Mouse (Mus musculus) kidney, postnatal 0 days (tissue): Measurements from ENCODE around the gene Mymx. TPM values are rescaled to one million over a fixed set of nuclear protein-coding genes. Genes with fewer than 3 reads are reported as not detected.

ENCODE experiments used
- ATAC-seq: fragments of 200-750 bp; cut with Nextera tagmentation; replicated peaks from 2 replicates; pipeline ENCODE4 v1.8.0; 2017; ENCODE audit warnings: low read depth, moderate number of reproducible peaks, moderate TSS enrichment, moderate library complexity; ENCODE audit not compliant: low FRiP score
- DNase-seq: peaks from one replicate; pipeline ENCODE4 v3.0.0-alpha.2; 2016; ENCODE audit warnings: low spot score
- H3K27ac ChIP-seq: fragments of 300-500 bp; sonication (generic); 2 replicates; pipeline ENCODE4 v1.5.1; 2014; ENCODE audit warnings: mild to moderate bottlenecking
- H3K27me3 ChIP-seq: fragments of 300-500 bp; sonication (generic); 2 replicates; pipeline ENCODE4 v1.6.1; 2014; ENCODE audit warnings: low read length, mixed read lengths; ENCODE audit not compliant: insufficient read depth
- H3K36me3 ChIP-seq: fragments of 300-500 bp; sonication (generic); 2 replicates; pipeline ENCODE4 v1.6.1; 2014; ENCODE audit warnings: low read length, mixed read lengths; ENCODE audit not compliant: insufficient read depth
- H3K4me1 ChIP-seq: fragments of 300-500 bp; sonication (generic); replicated peaks from 2 replicates; pipeline ENCODE4 v1.6.1; 2014; ENCODE audit warnings: antibody characterized with exemption, low read length, mixed read lengths; ENCODE audit not compliant: insufficient read depth
- H3K4me2 ChIP-seq: fragments of 300-500 bp; sonication (generic); 2 replicates; pipeline ENCODE4 v1.6.1; 2014; ENCODE audit warnings: mild to moderate bottlenecking, low read length, moderate library complexity, mixed read lengths
- H3K4me3 ChIP-seq: fragments of 300-500 bp; sonication (generic); replicated peaks from 2 replicates; pipeline ENCODE4 v1.5.1; 2014; ENCODE audit warnings: low read depth, low read length
- H3K9ac ChIP-seq: fragments of 300-500 bp; sonication (generic); 2 replicates; pipeline ENCODE4 v1.6.1; 2014; ENCODE audit warnings: low read depth, low read length
- H3K9me3 ChIP-seq: fragments of 300-500 bp; sonication (generic); replicated peaks from 2 replicates; pipeline ENCODE4 v1.6.1; 2016; ENCODE audit warnings: low read length, inconsistent platforms, mixed read lengths
- CTCF ChIP-seq: IDR thresholded peaks from 2 replicates; pipeline ENCODE4 v1.5.1; 2016; ENCODE audit warnings: antibody characterized with exemption, low read depth, mild to moderate bottlenecking, moderate library complexity
- WGBS: fragments of 180-500 bp; shearing (Covaris S2); extraction: QIAGEN DNeasy Blood & Tissue Kit; methylation state at CpG from one replicate; pipeline ENCODE4 v1.1.7; 2014; 5-methylcytosine and 5-hydroxymethylcytosine counted together
- polyA plus RNA-seq: library from polyadenylated mRNA; unstranded; fragments of >200 nt; fragmentation: Nextera tagmentation; extraction: Ambion mirVana; gene quantifications from 2 replicates; pipeline ENCODE4 v1.2.1, GENCODE M21; 2015

Gene Mymx
- polyA plus RNA-seq, 1 experiment from 2014 or later: 18.4 TPM

GRCm38 (mm10) chr17:45567162-45567601, 34.7 kb downstream of the Mymx start:
- Histone ChIP-seq H3K9me3 (no peaks in the 10 kb centered on the region), H3K9ac (no peak overlapping the region), H3K36me3 (peaks cover 61% of the 10 kb centered on the region), H3K27me3 (no peaks in the 10 kb centered on the region), H3K4me2 (no peak overlapping the region), H3K4me3 (no peak overlapping the region), H3K4me1 (peaks cover 21% of the 10 kb centered on the region), H3K27ac (no peak overlapping the region)
- no peak for DNase-seq
- TF ChIP-seq CTCF: no peak
- ATAC-seq: no peak
- 35% methylated on average over 4 of the region's 4 CpGs for WGBS

DNA sequence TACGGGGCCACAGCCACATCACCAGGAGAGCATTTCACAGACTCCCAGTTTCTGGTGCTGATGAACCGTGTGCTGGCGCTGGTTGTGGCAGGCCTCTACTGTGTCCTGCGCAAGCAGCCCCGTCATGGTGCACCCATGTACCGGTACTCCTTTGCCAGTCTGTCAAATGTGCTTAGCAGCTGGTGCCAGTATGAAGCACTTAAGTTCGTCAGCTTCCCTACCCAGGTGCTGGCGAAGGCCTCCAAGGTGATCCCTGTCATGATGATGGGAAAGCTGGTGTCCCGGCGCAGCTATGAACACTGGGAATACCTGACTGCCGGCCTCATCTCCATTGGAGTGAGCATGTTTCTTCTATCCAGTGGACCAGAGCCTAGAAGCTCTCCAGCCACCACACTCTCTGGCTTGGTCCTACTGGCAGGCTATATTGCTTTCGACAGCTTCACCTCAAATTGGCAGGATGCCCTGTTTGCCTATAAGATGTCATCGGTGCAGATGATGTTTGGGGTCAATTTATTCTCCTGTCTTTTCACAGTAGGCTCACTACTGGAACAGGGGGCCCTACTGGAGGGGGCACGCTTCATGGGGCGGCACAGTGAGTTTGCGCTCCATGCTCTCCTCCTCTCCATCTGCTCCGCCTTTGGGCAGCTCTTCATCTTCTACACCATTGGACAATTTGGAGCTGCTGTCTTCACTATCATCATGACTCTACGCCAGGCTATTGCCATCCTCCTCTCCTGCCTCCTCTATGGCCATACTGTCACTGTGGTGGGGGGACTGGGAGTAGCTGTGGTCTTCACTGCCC, 35.3 kb downstream of the Mymx start:
- ATAC-seq (no peak), DNase-seq (no peak)
- 61% methylated on average over 18 of the region's 18 CpGs for WGBS
- no peak overlapping the region for H3K4me2 ChIP-seq
- peaks cover 17% of the 10 kb centered on the region for H3K4me1 ChIP-seq
- H3K9ac ChIP-seq: no peak overlapping the region
- H3K9me3 ChIP-seq: no peaks in the 10 kb centered on the region
- H3K36me3 ChIP-seq: peaks cover 60% of the 10 kb centered on the region
- no peaks in the 10 kb centered on the region for H3K27me3 ChIP-seq
- TF ChIP-seq CTCF: no peak
- no peak overlapping the region for H3K4me3 ChIP-seq
- no peak overlapping the region for H3K27ac ChIP-seq

- no peak overlapping the region for H3K9ac ChIP-seq
- no peak for DNase-seq
- no peak overlapping the region for H3K4me3 ChIP-seq
- no peak overlapping the region for H3K4me2 ChIP-seq
- TF ChIP-seq CTCF: no peak
- 47% methylated on average over 1 of the region's 1 CpGs for WGBS
- peaks cover 16% of the 10 kb centered on the region for H3K4me1 ChIP-seq
- no peaks in the 10 kb centered on the region for H3K27me3 ChIP-seq
- H3K36me3 ChIP-seq: peaks cover 54% of the 10 kb centered on the region
- no peak overlapping the region for H3K27ac ChIP-seq
- H3K9me3 ChIP-seq: no peaks in the 10 kb centered on the region
- ATAC-seq: no peak
Observed at GRCm38 (mm10) chr17:45566031-45566359, 35.9 kb downstream of the Mymx start.

DNA sequence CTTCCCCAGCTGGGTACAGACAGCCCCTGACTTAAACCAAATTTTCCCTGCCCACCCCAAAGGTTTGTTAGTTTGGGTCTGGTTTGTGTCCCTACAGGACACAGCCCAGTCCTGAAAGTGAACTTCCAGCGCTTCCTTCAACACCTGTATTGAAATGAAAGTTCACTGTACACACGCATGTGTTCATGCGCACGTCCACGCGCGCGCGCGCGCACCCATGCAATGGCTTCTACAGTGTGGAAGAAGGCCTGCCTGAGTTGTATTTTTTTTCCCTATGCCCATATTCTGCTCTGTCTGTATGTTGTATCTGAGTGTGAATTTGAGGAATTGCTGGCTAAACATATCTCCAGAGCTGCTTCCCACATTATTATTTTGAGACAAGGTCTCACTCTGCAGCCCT, 36.8 kb downstream of the Mymx start:
- H3K4me2 ChIP-seq: peak overlapping the region; percentile 96
- 92% methylated on average over 11 of the region's 11 CpGs for WGBS
- no peak for TF ChIP-seq CTCF
- H3K27me3 ChIP-seq: no peaks in the 10 kb centered on the region
- peak overlapping the region; percentile 88 for H3K4me3 ChIP-seq
- ATAC-seq (no peak), DNase-seq (no peak)
- H3K4me1 ChIP-seq: peaks cover 15% of the 10 kb centered on the region
- H3K9ac ChIP-seq: peak overlapping the region; percentile 88; the same call in 1 of the 2 replicates
- H3K9me3 ChIP-seq: no peaks in the 10 kb centered on the region
- peak overlapping the region; percentile 90; the same call in 1 of the 2 replicates for H3K27ac ChIP-seq
- H3K36me3 ChIP-seq: peaks cover 49% of the 10 kb centered on the region

DNA sequence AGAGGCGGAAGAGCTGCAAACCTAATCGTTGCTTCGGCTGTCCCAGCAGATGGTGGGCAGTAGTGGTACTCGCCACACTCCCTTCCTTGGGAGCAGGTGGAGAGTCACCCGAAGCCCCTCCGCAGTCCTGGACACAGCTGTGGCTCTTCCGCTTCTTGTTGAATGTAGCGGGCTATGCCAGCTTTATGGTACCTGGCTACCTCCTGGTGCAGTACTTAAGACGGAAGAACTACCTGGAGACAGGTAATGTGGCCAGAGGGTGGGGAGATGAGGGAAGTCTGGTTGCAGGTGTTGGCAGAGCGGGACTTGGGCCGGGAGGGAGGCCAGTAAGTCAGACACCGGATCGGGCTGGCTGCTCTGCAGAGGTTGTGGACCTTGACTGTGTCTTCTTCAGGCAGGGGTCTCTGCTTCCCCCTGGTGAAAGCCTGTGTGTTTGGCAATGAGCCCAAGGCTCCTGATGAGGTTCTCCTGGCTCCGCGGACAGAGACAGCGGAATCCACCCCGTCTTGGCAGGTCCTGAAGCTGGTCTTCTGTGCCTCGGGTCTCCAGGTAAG, 37.3 kb downstream of the Mymx start:
- H3K27ac ChIP-seq: peak overlapping the region; percentile 90
- H3K4me1 ChIP-seq: peaks cover 13% of the 10 kb centered on the region
- DNase-seq (peak; percentile 35), ATAC-seq (peak; percentile 3)
- peaks cover 44% of the 10 kb centered on the region for H3K36me3 ChIP-seq
- 6% methylated on average over 18 of the region's 18 CpGs for WGBS
- no peaks in the 10 kb centered on the region for H3K9me3 ChIP-seq
- TF ChIP-seq CTCF: peak; percentile 14; the same call in 1 of the 2 replicates
- no peaks in the 10 kb centered on the region for H3K27me3 ChIP-seq
- H3K4me3 ChIP-seq: peak overlapping the region; percentile 88
- peak overlapping the region; percentile 88 for H3K9ac ChIP-seq
- peak overlapping the region; percentile 96 for H3K4me2 ChIP-seq

DNA sequence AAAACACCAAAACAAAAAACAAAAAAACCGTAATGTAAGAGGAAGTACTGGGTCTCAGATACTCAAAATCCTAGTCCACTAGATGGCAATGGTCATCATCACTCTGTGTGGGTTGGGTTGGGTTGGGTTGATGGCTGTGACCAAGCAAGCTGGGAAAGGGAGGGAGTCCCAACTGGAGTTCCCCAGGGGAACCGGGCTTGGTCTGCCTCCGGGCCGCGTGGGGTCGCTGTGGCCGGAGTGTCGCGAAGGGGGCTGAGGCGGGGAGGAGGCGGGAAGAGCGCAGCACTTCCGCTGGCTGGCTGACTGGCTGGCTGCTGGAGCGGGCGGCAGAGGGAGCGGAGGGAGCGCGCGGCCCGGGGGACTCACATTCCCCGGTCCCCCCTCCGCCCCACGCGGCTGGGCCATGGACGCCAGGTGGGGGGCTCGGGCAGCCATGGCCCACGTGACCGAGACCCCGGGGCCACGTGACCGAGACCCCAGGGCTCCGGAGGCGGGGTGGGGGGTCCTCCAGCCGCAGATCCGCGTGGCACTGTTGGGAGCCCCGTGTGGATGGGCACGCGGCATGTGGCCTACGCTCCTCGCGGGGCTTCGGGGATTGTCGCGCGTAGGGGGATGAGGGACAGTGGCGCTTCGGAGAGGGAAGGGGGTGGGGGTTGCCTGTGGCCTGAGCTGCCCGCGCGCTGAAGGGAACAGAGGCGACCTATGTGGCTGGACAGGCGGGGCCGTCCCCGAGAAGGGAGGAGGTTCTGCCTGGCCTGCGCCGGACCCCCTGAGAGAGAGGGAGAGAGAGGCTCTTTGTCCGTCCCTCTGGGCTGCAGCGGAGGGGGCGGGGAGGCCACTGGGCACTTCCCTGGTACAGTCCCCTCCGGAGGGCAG, 38.0 kb downstream of the Mymx start, which contains the start of gene Slc35b2:
Gene Slc35b2, plus strand, starts transcription at position 220 of the 876 bp plus-strand sequence.
- peak; percentile 82 for ATAC-seq
- Histone ChIP-seq H3K4me2 (peak within 1 kb of the TSS; percentile 96), H3K9me3 (no peaks in the 10 kb centered on the region), H3K27me3 (no peaks in the 10 kb centered on the region), H3K36me3 (peaks cover 37% of the 10 kb centered on the region), H3K9ac (peak within 1 kb of the TSS; percentile 88), H3K4me1 (peaks cover 13% of the 10 kb centered on the region), H3K27ac (peak within 1 kb of the TSS; percentile 90), H3K4me3 (peak within 1 kb of the TSS; percentile 88)
- DNase-seq: peak; percentile 96
- peak; percentile 95 for TF ChIP-seq CTCF
- WGBS: under 1% methylated on average over 58 of the region's 61 CpGs
